Mouse (Mus musculus) limb, embryonic 12.5 days (tissue): ENCODE data around the gene Dcaf15. TPM values are rescaled to one million over a fixed set of nuclear protein-coding genes. Genes with fewer than 3 reads are reported as not detected.

Experiments
- ATAC-seq: fragments of 200-750 bp; cut with Nextera tagmentation; 2 replicates; pipeline ENCODE4 v1.8.0; 2017; ENCODE audit warnings: low read depth, moderate TSS enrichment; ENCODE audit not compliant: insufficient number of reproducible peaks, insufficient read depth, low FRiP score, low TSS enrichment
- H3K27ac ChIP-seq: fragments of 300-500 bp; sonication (generic); 2 replicates; pipeline ENCODE4 v1.5.1; 2016; ENCODE audit warnings: mild to moderate bottlenecking, moderate library complexity
- H3K27me3 ChIP-seq: fragments of 300-500 bp; sonication (generic); 2 replicates; pipeline ENCODE4 v1.6.1; 2016; ENCODE audit warnings: mild to moderate bottlenecking, moderate library complexity
- H3K36me3 ChIP-seq: fragments of 300-500 bp; sonication (generic); 2 replicates; pipeline ENCODE4 v1.6.1; 2016; ENCODE audit warnings: mild to moderate bottlenecking, moderate library complexity
- H3K4me1 ChIP-seq: fragments of 300-500 bp; sonication (generic); replicated peaks from 2 replicates; pipeline ENCODE4 v1.6.1; 2016
- H3K4me2 ChIP-seq: fragments of 300-500 bp; sonication (generic); 2 replicates; pipeline ENCODE4 v1.6.1; 2016; ENCODE audit warnings: mild to moderate bottlenecking, moderate library complexity
- H3K4me3 ChIP-seq: fragments of 300-500 bp; sonication (generic); replicated peaks from 2 replicates; pipeline ENCODE4 v1.5.1; 2016; ENCODE audit warnings: mild to moderate bottlenecking
- H3K9ac ChIP-seq: fragments of 300-500 bp; sonication (generic); replicated peaks from 2 replicates; pipeline ENCODE4 v1.6.1; 2016; ENCODE audit warnings: mild to moderate bottlenecking, moderate library complexity
- H3K9me3 ChIP-seq: fragments of 300-500 bp; sonication (generic); 2 replicates; pipeline ENCODE4 v1.6.1; 2016; ENCODE audit warnings: mild to moderate bottlenecking, moderate library complexity
- WGBS: fragments of 180-500 bp; shearing (Covaris S2); methylation state at CpG from one replicate; pipeline ENCODE4 v1.1.7; 2016; 5-methylcytosine and 5-hydroxymethylcytosine counted together
- polyA plus RNA-seq: library from polyadenylated mRNA; unstranded; fragments of >200 nt; fragmentation: Nextera tagmentation; extraction: Ambion mirVana; gene quantifications from 2 replicates; pipeline ENCODE4 v1.2.1, GENCODE M21; 2016

Gene Dcaf15
- polyA plus RNA-seq, 1 experiment from 2014 or later: 17.0 TPM

DNA sequence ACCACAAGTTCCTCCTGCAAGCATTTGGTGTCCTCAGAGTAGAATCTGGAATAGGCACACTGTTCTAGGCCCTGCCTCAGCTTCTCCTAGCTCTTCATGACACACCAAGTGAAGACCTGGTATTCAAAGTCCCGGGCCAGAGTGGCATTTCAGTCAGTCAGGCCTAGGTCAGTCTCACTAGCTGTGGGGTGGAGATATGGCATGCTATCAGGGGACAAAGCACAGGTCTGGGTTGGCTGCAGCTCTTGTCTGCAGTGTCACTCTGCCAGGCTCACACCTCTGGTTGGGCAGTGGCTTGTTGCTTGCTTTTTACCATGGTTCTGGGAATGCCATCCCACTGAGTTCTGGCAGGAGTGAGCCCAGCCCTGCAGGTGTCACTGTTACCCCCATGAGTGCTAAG, 28.2 kb downstream of the Dcaf15 start:
- Histone ChIP-seq H3K9ac (peak overlapping the region; percentile 19; the same call in 1 of the 2 replicates), H3K27ac (no peak overlapping the region), H3K27me3 (no peaks in the 10 kb centered on the region), H3K9me3 (no peaks in the 10 kb centered on the region), H3K4me3 (no peak overlapping the region), H3K4me1 (peaks cover 12% of the 10 kb centered on the region), H3K4me2 (no peak overlapping the region; the same call in 1 of the 2 replicates), H3K36me3 (peaks cover 57% of the 10 kb centered on the region)
- ATAC-seq: no peak
- WGBS: 95% methylated on average over 1 of the region's 1 CpGs

DNA sequence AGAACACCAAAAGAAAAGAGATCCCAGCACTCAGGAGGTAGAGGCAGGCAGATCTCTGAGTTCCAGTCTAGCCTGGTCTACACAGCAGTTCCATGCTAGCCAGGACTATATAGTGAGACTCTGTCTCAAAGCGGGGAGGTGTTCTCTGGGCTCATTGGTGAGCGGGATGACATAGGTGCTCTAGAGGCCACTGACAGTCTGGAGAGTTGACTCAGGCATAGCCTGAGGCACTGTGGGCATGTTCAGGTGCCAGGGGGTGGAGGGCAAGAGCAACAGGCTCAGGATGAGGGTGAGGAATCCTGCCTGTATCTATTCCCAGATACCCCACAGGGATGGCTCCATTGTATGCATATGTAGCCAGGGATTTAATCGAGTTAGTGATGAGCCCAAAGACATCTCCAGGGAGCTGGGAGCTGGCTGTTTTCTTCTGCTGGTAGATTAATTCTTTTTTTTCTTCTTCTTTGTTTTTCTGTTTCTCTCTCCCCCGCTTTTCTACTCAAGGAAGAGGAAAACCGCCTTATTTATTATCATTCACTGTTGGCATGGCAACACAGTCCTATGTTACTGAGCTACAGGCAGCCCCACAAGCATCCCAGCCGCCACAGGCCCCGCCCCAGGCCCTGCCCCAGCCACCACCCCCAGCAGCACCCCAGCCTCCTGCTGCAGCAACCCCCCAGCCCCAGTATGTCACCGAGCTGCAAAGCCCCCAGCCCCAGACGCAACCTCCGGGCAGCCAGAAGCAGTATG, 31.2 kb downstream of the Dcaf15 start:
- Histone ChIP-seq H3K4me1 (peaks cover 25% of the 10 kb centered on the region), H3K9ac (no peak overlapping the region), H3K4me3 (no peak overlapping the region), H3K27ac (no peak overlapping the region), H3K27me3 (no peaks in the 10 kb centered on the region), H3K4me2 (no peak overlapping the region), H3K9me3 (no peaks in the 10 kb centered on the region), H3K36me3 (peaks cover 33% of the 10 kb centered on the region)
- ATAC-seq: no peak
- WGBS: 73% methylated on average over 10 of the region's 10 CpGs

GRCm38 (mm10) chr8:84072321-84072720, 32.2 kb downstream of the Dcaf15 start:
- Histone ChIP-seq H3K4me1 (peaks cover 35% of the 10 kb centered on the region), H3K4me3 (no peak overlapping the region), H3K27ac (no peak overlapping the region), H3K27me3 (no peaks in the 10 kb centered on the region), H3K9ac (no peak overlapping the region), H3K4me2 (no peak overlapping the region), H3K36me3 (peaks cover 33% of the 10 kb centered on the region), H3K9me3 (no peaks in the 10 kb centered on the region)
- 89% methylated on average over 10 of the region's 10 CpGs for WGBS
- no peak for ATAC-seq

- Histone ChIP-seq H3K4me1 (peaks cover 35% of the 10 kb centered on the region), H3K36me3 (peaks cover 29% of the 10 kb centered on the region), H3K27me3 (no peaks in the 10 kb centered on the region), H3K9me3 (no peaks in the 10 kb centered on the region), H3K9ac (0 out of 2 replicates have a peak overlapping the region, but pooled peaks have one; percentile 14), H3K27ac (no peak overlapping the region), H3K4me2 (no peak overlapping the region), H3K4me3 (no peak overlapping the region)
- 72% methylated on average over 3 of the region's 3 CpGs for WGBS
- no peak for ATAC-seq
Measured at GRCm38 (mm10) chr8:84071921-84072320, 32.6 kb downstream of the Dcaf15 start.

DNA sequence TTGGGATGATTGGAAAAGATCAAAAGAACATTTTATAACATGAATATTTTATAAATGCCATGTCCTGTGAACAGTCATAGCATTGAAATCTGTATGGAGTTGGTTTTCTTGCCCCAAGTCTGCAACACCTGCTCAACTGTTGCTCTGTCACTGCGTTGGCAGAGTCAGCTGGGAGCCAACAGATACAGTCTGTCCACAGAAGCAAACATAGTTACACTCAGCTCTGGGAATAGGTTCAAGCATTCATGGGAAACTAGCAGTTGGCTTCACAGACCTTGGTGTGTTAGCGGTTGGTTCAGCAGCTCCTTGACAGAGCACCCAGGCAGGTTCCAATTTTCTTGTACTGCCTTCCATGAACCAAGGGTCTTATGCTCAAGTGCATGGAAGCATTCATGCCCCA, 33.9 kb downstream of the Dcaf15 start:
- Histone ChIP-seq H3K36me3 (peaks cover 17% of the 10 kb centered on the region), H3K27ac (no peak overlapping the region), H3K4me3 (no peak overlapping the region), H3K9ac (no peak overlapping the region), H3K9me3 (no peaks in the 10 kb centered on the region), H3K4me1 (peaks cover 35% of the 10 kb centered on the region), H3K27me3 (no peaks in the 10 kb centered on the region), H3K4me2 (no peak overlapping the region)
- no peak for ATAC-seq
- whole genome bisulfite sequencing: 91% methylated on average over 2 of the region's 2 CpGs

GRCm38 (mm10) chr8:84070241-84070640, 34.3 kb downstream of the Dcaf15 start:
- Histone ChIP-seq H3K9ac (no peak overlapping the region), H3K9me3 (no peaks in the 10 kb centered on the region), H3K36me3 (peaks cover 13% of the 10 kb centered on the region), H3K4me3 (no peak overlapping the region), H3K4me1 (peaks cover 35% of the 10 kb centered on the region), H3K27me3 (no peaks in the 10 kb centered on the region), H3K27ac (no peak overlapping the region), H3K4me2 (no peak overlapping the region)
- 92% methylated on average over 5 of the region's 5 CpGs for WGBS
- no peak for ATAC-seq

DNA sequence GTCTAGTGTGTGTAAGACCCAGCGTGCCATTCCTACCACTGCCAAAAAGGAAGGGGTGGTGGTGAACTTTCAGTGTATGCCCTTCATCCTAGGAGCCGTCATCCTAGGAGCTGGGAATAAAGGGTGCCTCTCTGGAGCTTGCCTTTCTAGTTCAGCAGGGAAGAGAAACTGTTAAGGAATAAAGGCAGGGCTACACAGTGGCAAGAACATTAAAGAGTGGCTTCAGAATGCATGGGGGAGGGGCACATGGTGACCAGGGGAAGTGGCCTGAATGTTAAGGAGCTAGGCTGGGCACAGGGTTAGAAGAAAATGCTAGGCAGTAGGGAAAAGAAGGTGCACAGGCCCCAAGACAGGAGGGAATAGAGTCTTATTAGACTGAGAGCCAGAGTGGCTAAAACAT, 34.8 kb downstream of the Dcaf15 start:
- H3K4me1 ChIP-seq: peaks cover 35% of the 10 kb centered on the region
- no peak overlapping the region for H3K4me2 ChIP-seq
- H3K9ac ChIP-seq: no peak overlapping the region
- 78% methylated on average over 2 of the region's 2 CpGs for WGBS
- H3K27me3 ChIP-seq: no peaks in the 10 kb centered on the region
- ATAC-seq: no peak
- H3K4me3 ChIP-seq: no peak overlapping the region
- peaks cover 8% of the 10 kb centered on the region for H3K36me3 ChIP-seq
- H3K27ac ChIP-seq: no peak overlapping the region
- no peaks in the 10 kb centered on the region for H3K9me3 ChIP-seq

- H3K4me2 ChIP-seq: no peak overlapping the region
- H3K9ac ChIP-seq: no peak overlapping the region; the same call in 1 of the 2 replicates
- H3K4me1 ChIP-seq: peaks cover 35% of the 10 kb centered on the region
Measured at GRCm38 (mm10) chr8:84069169-84069568, 35.4 kb downstream of the Dcaf15 start.

DNA sequence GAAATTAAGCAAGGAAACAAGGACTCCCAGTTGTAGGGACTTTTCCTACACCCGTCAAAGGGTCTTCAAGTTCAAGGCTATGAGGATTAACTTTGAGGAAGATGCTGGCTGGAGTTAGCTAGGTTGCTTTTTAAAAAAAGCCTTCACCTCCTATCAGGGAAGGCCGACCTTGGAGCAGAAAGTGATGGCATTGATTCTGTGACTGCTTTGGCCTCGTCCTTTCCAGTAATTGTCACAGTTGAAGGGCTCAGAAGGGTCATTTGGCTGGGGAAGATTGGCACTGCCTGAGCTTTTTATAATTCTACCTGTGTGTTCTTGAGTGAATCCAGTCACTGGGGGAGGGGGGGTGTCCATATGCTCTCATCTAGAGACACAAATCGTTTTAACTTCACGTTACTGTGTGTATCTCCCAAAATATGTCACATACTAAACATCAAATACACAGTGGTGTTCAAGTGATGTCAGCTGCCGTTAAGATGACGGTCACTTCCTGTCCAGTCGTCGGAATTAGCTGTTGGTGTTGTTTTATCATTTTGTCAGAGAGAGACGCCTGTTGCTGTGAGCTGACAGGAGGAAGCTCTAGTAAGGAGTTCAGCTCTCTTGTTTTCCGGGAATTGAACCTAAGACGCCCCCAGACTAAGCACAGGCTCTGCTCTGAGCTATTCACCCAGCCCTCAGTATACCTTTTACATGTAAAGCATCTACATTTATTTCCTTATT, 36.1 kb downstream of the Dcaf15 start:
- Histone ChIP-seq H3K4me2 (peak overlapping the region; percentile 52; the same call in 1 of the 2 replicates), H3K4me1 (peaks cover 35% of the 10 kb centered on the region), H3K27me3 (no peaks in the 10 kb centered on the region), H3K4me3 (0 out of 2 replicates have a peak overlapping the region, but pooled peaks have one; percentile 91), H3K36me3 (no peaks in the 10 kb centered on the region), H3K27ac (0 out of 2 replicates have a peak overlapping the region, but pooled peaks have one; percentile 13), H3K9me3 (no peaks in the 10 kb centered on the region), H3K9ac (no peak overlapping the region)
- no peak for ATAC-seq
- 54% methylated on average over 12 of the region's 12 CpGs for WGBS

More at GRCm38 (mm10) chr8:84069169-84069568, 35.4 kb downstream of the Dcaf15 start:
- Histone ChIP-seq H3K9me3 (no peaks in the 10 kb centered on the region), H3K27ac (0 out of 2 replicates have a peak overlapping the region, but pooled peaks have one; percentile 13), H3K36me3 (0 out of 2 replicates have a peak, but pooled peaks cover 3% of the 10 kb centered on the region), H3K27me3 (no peaks in the 10 kb centered on the region), H3K4me3 (no peak overlapping the region; the same call in 1 of the 2 replicates)
- 41% methylated on average over 1 of the region's 1 CpGs for WGBS
- no peak for ATAC-seq

GRCm38 (mm10) chr8:84067911-84068310, 36.7 kb downstream of the Dcaf15 start:
- WGBS: 90% methylated on average over 7 of the region's 7 CpGs
- Histone ChIP-seq H3K9ac (no peak overlapping the region), H3K4me2 (peak overlapping the region; percentile 52), H3K4me3 (peak overlapping the region; percentile 91), H3K4me1 (peaks cover 31% of the 10 kb centered on the region), H3K9me3 (no peaks in the 10 kb centered on the region), H3K36me3 (no peaks in the 10 kb centered on the region), H3K27ac (no peak overlapping the region), H3K27me3 (no peaks in the 10 kb centered on the region)
- no peak for ATAC-seq

- H3K27ac ChIP-seq: peak overlapping the region; percentile 98
- peaks cover 29% of the 10 kb centered on the region for H3K4me1 ChIP-seq
- H3K36me3 ChIP-seq: no peaks in the 10 kb centered on the region
- peak overlapping the region; percentile 91 for H3K4me3 ChIP-seq
- peak; percentile 60 for ATAC-seq
- WGBS: under 1% methylated on average over 57 of the region's 58 CpGs
- no peaks in the 10 kb centered on the region for H3K27me3 ChIP-seq
- peak overlapping the region; percentile 52 for H3K4me2 ChIP-seq
- H3K9me3 ChIP-seq: no peaks in the 10 kb centered on the region
- H3K9ac ChIP-seq: peak overlapping the region; percentile 86
Measured at GRCm38 (mm10) chr8:84067047-84067573, 37.5 kb downstream of the Dcaf15 start.
